Mouse (Mus musculus): Measurements from ENCODE around the gene Glycam1. TPM values are rescaled to one million over a fixed set of nuclear protein-coding genes. Genes with fewer than 3 reads are reported as not detected.

Gene Glycam1
- polyA plus RNA-seq, 1 experiment from 2014 or later, result not detected

DNA sequence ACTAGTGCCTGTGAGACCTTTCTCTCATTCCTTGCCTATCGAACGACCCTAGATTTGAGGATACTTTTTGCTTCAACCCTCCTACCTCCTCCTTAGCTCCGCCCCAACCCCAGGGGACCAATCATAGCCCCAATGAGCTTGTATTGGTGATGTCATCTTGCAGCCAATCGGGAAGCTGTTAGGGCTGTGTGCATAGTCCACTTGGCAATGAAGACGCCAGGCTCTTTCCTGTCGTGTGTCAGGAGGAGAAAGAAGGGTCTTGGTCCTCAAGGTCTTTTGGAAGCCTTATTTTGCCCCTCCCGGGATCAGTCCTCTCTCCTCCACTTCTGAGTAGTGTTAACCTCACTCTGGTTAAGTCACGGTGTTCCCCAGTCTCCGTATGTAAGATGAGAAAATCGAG is 50.8 kb downstream of the Glycam1 start:
- WGBS, result 4% methylated on average over 10 of the region's 10 CpGs
- Histone ChIP-seq H3K9me3 (ENCODE audit: control insufficient read depth, low read depth, low read length) (no peaks in the 10 kb centered on the region), H3K9ac (replicated peaks; ENCODE audit: low read depth, low read length) (no peak overlapping the region), H3K4me1 (ENCODE audit: control insufficient read depth, insufficient read depth, low read length) (peaks cover 22% of the 10 kb centered on the region; the same call in 1 of the 2 replicates), H3K4me2 (replicated peaks; ENCODE audit: low read depth, low read length) (peak overlapping the region; percentile 44), H3K4me3 (ENCODE audit: low read depth, low read length) (peak overlapping the region; percentile 18), H3K36me3 (ENCODE audit: control insufficient read depth, insufficient read depth, low read length) (no peaks in the 10 kb centered on the region), H3K27me3 (ENCODE audit: control insufficient read depth, insufficient read depth, low read length) (no peaks in the 10 kb centered on the region), H3K27ac (ENCODE audit: low read length) (no peak overlapping the region)
- ATAC-seq (ENCODE audit: insufficient number of reproducible peaks, insufficient read depth, low FRiP score, low read depth), result peak; percentile 92

GRCm38 (mm10) chr15:103513621-103514031 is 51.3 kb downstream of the Glycam1 start:
- ATAC-seq (ENCODE audit: insufficient number of reproducible peaks, insufficient read depth, low FRiP score, low read depth), result peak; percentile 51; the same call in 1 of the 2 replicates
- Histone ChIP-seq H3K36me3 (ENCODE audit: control insufficient read depth, insufficient read depth, low read length) (no peaks in the 10 kb centered on the region), H3K27ac (ENCODE audit: low read length) (peak overlapping the region; percentile 55; the same call in 1 of the 2 replicates), H3K4me1 (ENCODE audit: control insufficient read depth, insufficient read depth, low read length) (peaks cover 17% of the 10 kb centered on the region; the same call in 1 of the 2 replicates), H3K27me3 (ENCODE audit: control insufficient read depth, insufficient read depth, low read length) (no peaks in the 10 kb centered on the region), H3K4me2 (replicated peaks; ENCODE audit: low read depth, low read length) (peak overlapping the region; percentile 44), H3K9ac (replicated peaks; ENCODE audit: low read depth, low read length) (no peak overlapping the region), H3K4me3 (ENCODE audit: low read depth, low read length) (no peak overlapping the region), H3K9me3 (ENCODE audit: control insufficient read depth, low read depth, low read length) (no peaks in the 10 kb centered on the region)
- 7% methylated on average over 7 of the region's 7 CpGs for WGBS

Other genes with a start within 250 kb of the Glycam1 start
- 11.1 and 11.7 TPM in 2 replicates for gene Zfp385a, start 225.0 kb downstream of the Glycam1 start, polyA plus RNA-seq (2014; fragmentation: Nextera tagmentation; extraction: Ambion mirVana)
- gene Itga5, start 198.3 kb downstream of the Glycam1 start, polyA plus RNA-seq (2014; fragmentation: Nextera tagmentation; extraction: Ambion mirVana), result 67.5 and 71.2 TPM in 2 replicates
- gene Gtsf1, start 134.6 kb downstream of the Glycam1 start, polyA plus RNA-seq (2014; fragmentation: Nextera tagmentation; extraction: Ambion mirVana), result not detected in 2 replicates
- gene Gtsf2, start 116.6 kb downstream of the Glycam1 start, polyA plus RNA-seq (2014; fragmentation: Nextera tagmentation; extraction: Ambion mirVana), result not detected in 2 replicates
- gene Nckap1l, start 111.3 kb downstream of the Glycam1 start, polyA plus RNA-seq (2014; fragmentation: Nextera tagmentation; extraction: Ambion mirVana), result 3.1 and 3.2 TPM in 2 replicates
- 15.4 and 15.8 TPM in 2 replicates for gene Pde1b, start 62.0 kb downstream of the Glycam1 start, polyA plus RNA-seq (2014; fragmentation: Nextera tagmentation; extraction: Ambion mirVana)
- 12.9 and 17.4 TPM in 2 replicates for gene Ppp1r1a, start 27.1 kb downstream of the Glycam1 start, polyA plus RNA-seq (2014; fragmentation: Nextera tagmentation; extraction: Ambion mirVana)
- not detected in 2 replicates for gene Mucl1, start 190.4 kb upstream of the Glycam1 start, polyA plus RNA-seq (2014; fragmentation: Nextera tagmentation; extraction: Ambion mirVana)

All from stomach, embryonic 14.5 days (tissue).